Mouse (Mus musculus): ENCODE measurements around the gene Nox3. TPM values are rescaled to one million over a fixed set of nuclear protein-coding genes. Genes with fewer than 3 reads are reported as not detected.

Gene Nox3
- polyA plus RNA-seq, 1 experiment: not detected

DNA sequence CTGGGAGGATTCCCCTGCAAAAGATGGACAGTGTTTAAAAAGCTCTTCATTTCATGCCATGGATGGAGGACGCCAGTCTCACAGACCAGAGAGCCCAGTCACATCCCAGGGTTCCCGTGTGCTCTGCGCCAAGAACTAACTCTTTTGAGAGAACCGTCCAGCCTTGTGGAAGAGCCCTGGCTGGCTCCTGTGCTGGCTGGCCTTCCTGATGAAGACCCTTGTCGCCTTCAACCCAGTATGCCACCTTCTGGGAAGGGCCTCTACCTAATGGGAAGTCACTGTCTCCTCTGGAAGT lies 84.3 kb downstream of the Nox3 start:
- 0 out of 2 replicates have a peak overlapping the region, but pooled peaks have one; percentile 43 for H3K27ac ChIP-seq (ENCODE audit: insufficient read depth, low read length)
- H3K4me1 ChIP-seq (ENCODE audit: control insufficient read depth, insufficient read depth, low read length): no peaks in the 10 kb centered on the region
- TF ChIP-seq POLR2A (IDR thresholded peaks at IDR 0.05; ENCODE audit: extremely low read depth, insufficient read depth, low read length) (no peak), CTCF (IDR thresholded peaks at IDR 0.05; ENCODE audit: extremely low read depth, insufficient read depth, low read length) (no peak)
- no peak overlapping the region for H3K4me3 ChIP-seq (ENCODE audit: insufficient read depth, low read length)

DNA sequence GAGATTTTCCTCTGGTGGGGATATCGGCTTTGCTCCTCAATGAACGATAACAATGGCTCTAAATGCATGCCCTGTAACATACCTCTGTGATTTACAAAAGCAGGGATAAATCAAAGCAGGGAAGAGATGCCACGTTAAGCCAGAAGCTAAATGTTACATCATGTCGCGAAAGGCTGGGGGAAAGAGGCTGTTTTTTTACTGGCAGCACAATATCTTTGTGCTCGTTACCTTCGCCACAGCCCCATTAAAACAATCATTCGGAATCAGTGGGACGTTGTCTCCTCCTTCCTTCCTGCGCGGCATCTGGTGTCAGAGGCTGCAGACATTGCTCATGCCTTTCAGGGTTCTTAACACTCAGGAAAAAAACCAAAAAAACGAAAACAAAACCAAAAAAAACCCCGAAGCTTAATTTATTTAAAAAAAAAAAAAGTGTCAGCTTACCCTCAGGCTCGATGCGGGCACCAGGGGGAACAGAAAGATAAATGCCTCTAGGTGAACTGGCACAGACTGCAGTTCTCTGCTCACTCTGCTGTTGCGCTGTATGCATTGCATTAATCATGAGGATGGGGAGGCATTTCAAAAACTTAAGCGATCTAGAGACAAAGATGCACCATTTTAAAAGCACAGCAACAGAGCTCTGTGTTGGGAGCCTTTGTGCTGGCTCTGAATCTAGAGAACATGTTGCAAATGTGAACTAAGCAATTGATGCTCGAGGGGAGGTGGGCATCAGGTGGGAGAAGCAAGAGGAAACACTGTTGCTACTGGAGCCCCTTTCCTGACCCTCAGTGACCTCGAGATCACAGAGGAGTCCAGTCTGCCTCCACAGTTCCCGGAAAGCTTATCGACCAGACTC lies 84.9 kb downstream of the Nox3 start:
- no peaks in the 10 kb centered on the region for H3K4me1 ChIP-seq (ENCODE audit: control insufficient read depth, insufficient read depth, low read length)
- H3K4me3 ChIP-seq (ENCODE audit: insufficient read depth, low read length): peak overlapping the region; percentile 44
- 0 out of 2 replicates have a peak overlapping the region, but pooled peaks have one; percentile 43 for H3K27ac ChIP-seq (ENCODE audit: insufficient read depth, low read length)
- TF ChIP-seq CTCF (IDR thresholded peaks at IDR 0.05; ENCODE audit: extremely low read depth, insufficient read depth, low read length) (no peak), POLR2A (IDR thresholded peaks at IDR 0.05; ENCODE audit: extremely low read depth, insufficient read depth, low read length) (peak; percentile 49; the same call in 1 of the 2 replicates)

DNA sequence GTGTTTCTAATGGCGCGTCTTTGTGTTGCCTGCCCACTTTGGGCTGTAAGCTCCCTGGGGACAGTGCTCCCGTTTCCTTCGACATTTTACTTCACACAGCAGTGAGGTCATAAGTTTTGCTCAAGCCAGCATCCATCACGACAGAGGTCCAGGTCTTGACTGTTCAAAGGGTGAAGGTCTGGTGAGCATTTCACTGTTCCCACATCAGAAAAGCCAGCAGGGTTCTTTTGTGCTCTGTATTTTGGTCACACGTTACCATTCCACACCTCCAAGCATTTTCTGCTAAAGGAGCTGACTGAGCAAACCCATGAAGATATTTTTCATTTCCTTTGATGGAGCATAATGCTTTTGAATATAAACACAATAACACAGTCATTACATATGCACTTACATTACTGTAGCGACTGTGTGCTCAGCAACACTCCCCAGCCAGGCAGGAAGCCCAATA lies 85.7 kb downstream of the Nox3 start:
- no peaks in the 10 kb centered on the region for H3K4me1 ChIP-seq (ENCODE audit: control insufficient read depth, insufficient read depth, low read length)
- TF ChIP-seq POLR2A (IDR thresholded peaks at IDR 0.05; ENCODE audit: extremely low read depth, insufficient read depth, low read length) (no peak), CTCF (IDR thresholded peaks at IDR 0.05; ENCODE audit: extremely low read depth, insufficient read depth, low read length) (no peak)
- peak overlapping the region; percentile 44; the same call in 1 of the 2 replicates for H3K4me3 ChIP-seq (ENCODE audit: insufficient read depth, low read length)
- no peak overlapping the region for H3K27ac ChIP-seq (ENCODE audit: insufficient read depth, low read length)

DNA sequence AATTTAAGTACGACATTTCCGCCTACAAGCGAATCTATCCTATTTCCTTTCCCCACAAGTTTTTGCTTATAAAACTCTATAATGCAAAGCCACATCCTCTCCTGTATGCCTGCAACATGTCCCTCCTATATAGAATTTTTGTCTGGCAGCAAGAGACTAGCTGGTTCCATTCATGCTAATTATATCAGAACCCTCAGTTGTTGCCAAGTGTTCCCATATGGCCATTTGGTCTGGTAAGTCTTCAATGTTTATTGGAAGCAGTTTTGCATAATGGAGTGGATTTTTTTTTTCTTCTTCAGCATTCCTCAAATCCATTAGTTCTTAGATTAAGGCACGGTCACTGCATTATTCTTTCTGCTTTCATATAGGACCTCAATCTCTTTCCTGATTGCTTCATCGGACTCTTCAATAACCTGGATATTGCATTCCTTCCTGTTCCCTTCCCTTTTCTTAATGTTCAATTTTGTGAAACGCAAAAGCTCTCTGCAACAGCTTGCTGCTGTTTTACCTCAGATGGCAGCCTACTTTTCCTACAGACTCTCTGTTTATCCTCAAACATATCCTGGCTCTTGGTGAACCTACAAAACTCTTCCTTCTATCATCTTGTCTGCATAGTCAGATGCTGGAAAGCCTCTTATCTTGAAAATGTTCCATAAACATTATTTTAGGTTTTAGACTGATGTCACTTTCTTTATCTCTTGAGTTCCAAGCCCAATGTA lies 92.9 kb downstream of the Nox3 start:
- TF ChIP-seq POLR2A (IDR thresholded peaks at IDR 0.05; ENCODE audit: extremely low read depth, insufficient read depth, low read length) (no peak), CTCF (IDR thresholded peaks at IDR 0.05; ENCODE audit: extremely low read depth, insufficient read depth, low read length) (no peak)
- H3K4me3 ChIP-seq (ENCODE audit: insufficient read depth, low read length): no peak overlapping the region
- no peaks in the 10 kb centered on the region for H3K4me1 ChIP-seq (ENCODE audit: control insufficient read depth, insufficient read depth, low read length)
- H3K27ac ChIP-seq (ENCODE audit: insufficient read depth, low read length): no peak overlapping the region

DNA sequence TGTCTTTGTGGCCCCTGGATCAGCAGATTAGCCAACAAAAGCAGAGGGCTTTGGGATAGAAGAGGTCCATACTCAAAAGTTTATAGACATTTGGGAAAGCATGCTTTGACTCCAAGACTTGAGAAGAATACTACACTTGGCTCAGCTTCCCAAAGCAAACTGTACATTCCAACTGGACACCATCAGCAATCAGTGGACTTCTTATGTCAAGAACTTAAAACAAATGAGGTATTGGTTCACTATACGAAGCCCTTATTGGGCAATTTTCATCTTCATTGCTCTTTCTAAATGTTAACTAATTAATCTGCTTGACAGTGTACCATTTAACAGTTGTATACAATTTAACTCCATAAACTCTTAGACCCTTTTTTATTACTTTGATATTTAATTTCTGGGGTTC lies 97.7 kb downstream of the Nox3 start:
- no peaks in the 10 kb centered on the region for H3K4me1 ChIP-seq (ENCODE audit: control insufficient read depth, insufficient read depth, low read length)
- no peak overlapping the region for H3K27ac ChIP-seq (ENCODE audit: insufficient read depth, low read length)
- no peak for TF ChIP-seq CTCF (IDR thresholded peaks at IDR 0.05; ENCODE audit: extremely low read depth, insufficient read depth, low read length)
- TF ChIP-seq POLR2A (IDR thresholded peaks at IDR 0.05; ENCODE audit: extremely low read depth, insufficient read depth, low read length): no peak
- H3K4me3 ChIP-seq (ENCODE audit: insufficient read depth, low read length): no peak overlapping the region

DNA sequence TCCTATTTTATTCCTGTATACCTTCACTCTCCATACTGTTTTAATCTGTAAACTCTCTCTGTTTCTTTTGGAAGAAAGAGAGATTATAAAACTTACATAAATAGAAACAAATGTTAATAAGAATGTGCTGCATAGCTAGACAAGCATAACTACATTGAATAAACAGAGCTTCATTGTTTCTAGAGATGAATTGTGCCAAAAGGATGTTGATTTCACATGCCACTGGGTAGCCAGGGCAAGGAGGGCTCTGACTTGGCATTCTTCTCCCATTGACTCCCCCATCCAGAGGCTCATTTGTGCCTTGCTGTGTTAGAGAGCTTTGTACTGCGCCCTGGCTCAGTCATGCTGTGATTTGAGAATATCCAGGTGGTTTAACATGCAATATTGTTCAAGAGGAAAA lies 98.2 kb downstream of the Nox3 start:
- TF ChIP-seq CTCF (IDR thresholded peaks at IDR 0.05; ENCODE audit: extremely low read depth, insufficient read depth, low read length): no peak
- TF ChIP-seq POLR2A (IDR thresholded peaks at IDR 0.05; ENCODE audit: extremely low read depth, insufficient read depth, low read length): no peak
- no peak overlapping the region for H3K27ac ChIP-seq (ENCODE audit: insufficient read depth, low read length)

DNA sequence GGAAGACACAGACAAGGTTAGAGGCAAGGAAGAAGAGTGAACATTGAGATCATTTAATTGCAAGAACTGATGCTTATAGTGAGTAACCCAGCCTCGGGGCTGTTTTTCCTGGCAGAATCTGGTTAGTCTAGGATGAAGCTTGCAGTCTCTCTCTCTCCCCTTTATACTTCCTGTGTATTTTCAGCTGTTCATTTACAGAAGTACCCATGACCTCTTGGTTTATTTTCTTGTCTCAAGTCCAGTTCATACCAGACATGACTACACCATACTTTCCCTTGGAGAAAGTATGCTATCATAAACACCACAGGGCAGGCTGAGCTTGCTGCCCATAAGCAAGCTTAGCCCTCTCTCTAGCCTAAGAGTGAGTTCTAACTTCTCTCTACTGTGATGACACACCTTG lies 98.9 kb downstream of the Nox3 start:
- Histone ChIP-seq H3K27ac (ENCODE audit: insufficient read depth, low read length) (no peak overlapping the region), H3K4me1 (ENCODE audit: control insufficient read depth, insufficient read depth, low read length) (no peaks in the 10 kb centered on the region), H3K4me3 (ENCODE audit: insufficient read depth, low read length) (no peak overlapping the region)
- TF ChIP-seq POLR2A (IDR thresholded peaks at IDR 0.05; ENCODE audit: extremely low read depth, insufficient read depth, low read length): no peak
- no peak for TF ChIP-seq CTCF (IDR thresholded peaks at IDR 0.05; ENCODE audit: extremely low read depth, insufficient read depth, low read length)

More for the DNA sequence above, 98.2 kb downstream of the Nox3 start:
- Histone ChIP-seq H3K4me3 (ENCODE audit: insufficient read depth, low read length) (no peak overlapping the region), H3K4me1 (ENCODE audit: control insufficient read depth, insufficient read depth, low read length) (no peaks in the 10 kb centered on the region)

Other genes with a start within 250 kb of the Nox3 start
- 0.95 and 1.0 TPM in 2 replicates for gene Cldn20, start 163.7 kb downstream of the Nox3 start, polyA plus RNA-seq (2012; rRNA removed)
- gene Tfb1m, start 138.5 kb downstream of the Nox3 start, polyA plus RNA-seq (2012; rRNA removed): 6.0 and 7.2 TPM in 2 replicates

Data from cortical plate, adult 2 months (tissue).